Comparison of ENCODE assay signal across 20 mouse cellular contexts in the genomic region with DNA sequence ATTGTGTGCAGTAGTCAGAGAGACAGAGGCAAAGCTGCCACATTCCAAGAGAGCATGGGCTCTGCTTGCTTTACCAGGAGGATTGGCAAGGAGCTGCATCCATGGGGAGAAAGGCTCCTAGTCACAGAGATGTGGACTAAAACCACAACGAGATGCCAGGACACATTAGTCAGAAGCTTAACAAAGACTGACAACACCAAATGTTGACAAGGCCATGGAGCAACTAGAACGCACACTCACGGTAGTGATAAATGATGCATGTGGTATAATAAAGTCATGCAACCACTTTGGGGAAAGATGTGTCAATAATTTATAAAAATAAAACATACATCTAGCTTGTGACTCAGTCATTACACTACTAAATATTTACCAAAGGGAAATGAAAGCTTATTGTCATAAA. TPM values are rescaled to one million over a fixed set of nuclear protein-coding genes. Genes with fewer than 3 reads are reported as not detected.
DNase-seq lines count a peak whose midpoint lies in the region; ATAC-seq and TF ChIP-seq lines count a peak whose summit lies in the region.
"Had no signal": no experiment of that assay in that cellular context is flagged by ENCODE, and none has a peak within 500 bp of the region (broad histone marks: within the 10 kb centered on the region; RNA-seq: fewer than 3 reads in every experiment).

No protein-coding gene starts in this region.

- no peak for TF ChIP-seq CTCF in C2C12 (IDR thresholded peaks at IDR 0.05; ENCODE audit: control insufficient read depth, insufficient read depth, insufficient read length)
- TF ChIP-seq CTCF in stomach, postnatal 0 days (IDR thresholded peaks at IDR 0.05; ENCODE audit: low read depth), result no peak

- H3K4me3 ChIP-seq in C2C12 (ENCODE audit: insufficient read depth, poor library complexity, severe bottlenecking), result no peak overlapping the region
- H3K4me3 ChIP-seq in stomach, postnatal 0 days (ENCODE audit: low read depth, low read length), result no peak overlapping the region
- no peak overlapping the region for H3K4me3 ChIP-seq in neural tube, embryonic 15.5 days (replicated peaks)
- H3K4me3 ChIP-seq: embryonic facial prominence, embryonic 10.5 days; embryonic facial prominence, embryonic 12.5 days; forebrain, embryonic 13.5 days; forebrain, embryonic 15.5 days had no signal

- H3K36me3 ChIP-seq in C2C12 (ENCODE audit: control insufficient read depth, insufficient read depth), result no peaks in the 10 kb centered on the region
- no peaks in the 10 kb centered on the region for H3K36me3 ChIP-seq in stomach, postnatal 0 days (ENCODE audit: control insufficient read depth, insufficient read depth, low read length)
- no peaks in the 10 kb centered on the region for H3K36me3 ChIP-seq in neural tube, embryonic 15.5 days
- H3K36me3 ChIP-seq: embryonic facial prominence, embryonic 10.5 days; embryonic facial prominence, embryonic 12.5 days; forebrain, embryonic 15.5 days had no signal

- 66% methylated on average over 3 of the region's 3 CpGs for WGBS in stomach, postnatal 0 days
- WGBS in neural tube, embryonic 15.5 days, result 89% methylated on average over 3 of the region's 3 CpGs

- H3K27ac ChIP-seq in stomach, postnatal 0 days (replicated peaks), result no peak overlapping the region
- H3K27ac ChIP-seq in neural tube, embryonic 15.5 days (replicated peaks), result no peak overlapping the region
- H3K27ac ChIP-seq: embryonic facial prominence, embryonic 10.5 days; embryonic facial prominence, embryonic 12.5 days; forebrain, embryonic 13.5 days; forebrain, embryonic 15.5 days had no signal

- no peak for ATAC-seq in stomach, postnatal 0 days (ENCODE audit: low FRiP score, low TSS enrichment)
- ATAC-seq in neural tube, embryonic 15.5 days (ENCODE audit: low FRiP score), result no peak
- ATAC-seq: forebrain, embryonic 13.5 days; forebrain, embryonic 15.5 days; forebrain, postnatal 0 days had no signal

- peak overlapping the region; percentile 54 for H3ac ChIP-seq in C2C12 (ENCODE audit: control insufficient read depth, insufficient read length, low read depth)

- DNase-seq in 3134 (ENCODE audit: extremely low read depth, insufficient read length, low spot score) (peak; percentile 39), NIH3T3 (ENCODE audit: low read depth) (peak; percentile 5)
- DNase-seq in stomach, postnatal 0 days (ENCODE audit: low spot score), result no peak
- no peak for DNase-seq in cerebellum, postnatal 36 days
- DNase-seq: adrenal gland, adult 2 months; adrenal gland, postnatal 10 days; adrenal gland, postnatal 25 days; B cell, adult 2 months; cerebellum, adult 11 months; cerebellum, adult 18-20 months; cerebellum, adult 8-10 months; cerebellum, adult 9-11 months; cerebellum, postnatal 14 days; forebrain, postnatal 0 days had no signal

- no peaks in the 10 kb centered on the region for H3K9me3 ChIP-seq in stomach, postnatal 0 days (ENCODE audit: control insufficient read depth, low read length)
- peaks cover 7% of the 10 kb centered on the region; the same call in 1 of the 2 replicates for H3K9me3 ChIP-seq in neural tube, embryonic 15.5 days (replicated peaks)
- H3K9me3 ChIP-seq: embryonic facial prominence, embryonic 10.5 days; embryonic facial prominence, embryonic 12.5 days; forebrain, embryonic 15.5 days had no signal

- H3K9ac ChIP-seq in stomach, postnatal 0 days (ENCODE audit: low read length), result no peak overlapping the region
- H3K9ac ChIP-seq in neural tube, embryonic 15.5 days (replicated peaks), result no peak overlapping the region
- H3K9ac ChIP-seq: embryonic facial prominence, embryonic 12.5 days; forebrain, embryonic 13.5 days; forebrain, embryonic 15.5 days; forebrain, postnatal 0 days had no signal

- no peaks in the 10 kb centered on the region for H3K79me3 ChIP-seq in C2C12 (ENCODE audit: low read depth)

- H3K27me3 ChIP-seq in C2C12 (ENCODE audit: control insufficient read depth, insufficient read depth, insufficient read length), result no peaks in the 10 kb centered on the region
- no peaks in the 10 kb centered on the region for H3K27me3 ChIP-seq in stomach, postnatal 0 days (ENCODE audit: control insufficient read depth, insufficient read depth, low read length)
- H3K27me3 ChIP-seq in neural tube, embryonic 15.5 days (replicated peaks), result no peaks in the 10 kb centered on the region
- H3K27me3 ChIP-seq: embryonic facial prominence, embryonic 12.5 days; forebrain, embryonic 13.5 days; forebrain, embryonic 15.5 days had no signal

- no peak overlapping the region for H3K4me2 ChIP-seq in stomach, postnatal 0 days (replicated peaks; ENCODE audit: low read depth)
- no peak overlapping the region for H3K4me2 ChIP-seq in neural tube, embryonic 15.5 days
- H3K4me2 ChIP-seq: embryonic facial prominence, embryonic 12.5 days; forebrain, embryonic 13.5 days; forebrain, embryonic 15.5 days had no signal

- no peak for TF ChIP-seq EP300 in stomach, postnatal 0 days (optimal IDR thresholded peaks at IDR 0.05)

- no peaks in the 10 kb centered on the region for H3K79me2 ChIP-seq in C2C12 (ENCODE audit: control insufficient read depth, insufficient read depth)

- no peaks in the 10 kb centered on the region for H3K4me1 ChIP-seq in stomach, postnatal 0 days (replicated peaks; ENCODE audit: control insufficient read depth, insufficient read depth)
- H3K4me1 ChIP-seq in neural tube, embryonic 15.5 days, result 0 out of 2 replicates have a peak, but pooled peaks cover under 1% of the 10 kb centered on the region
- H3K4me1 ChIP-seq: embryonic facial prominence, embryonic 12.5 days; forebrain, embryonic 13.5 days; forebrain, embryonic 15.5 days had no signal

TF ChIP-seq in C2C12, 6 proteins besides CTCF, POLR2A, EP300 and RAD21:
- TF ChIP-seq USF1 (IDR thresholded peaks at IDR 0.05; ENCODE audit: low read depth), result no peak
- peak; percentile 20 for TF ChIP-seq MAX (IDR thresholded peaks at IDR 0.05)
- peak; percentile 100 for TF ChIP-seq MYOD1 (IDR thresholded peaks at IDR 0.05; ENCODE audit: control insufficient read depth, insufficient read length, low read depth)
- no peak for TF ChIP-seq MYOG (IDR thresholded peaks at IDR 0.05; ENCODE audit: control insufficient read depth, extremely low read depth, insufficient read length)
- peak; percentile 79 for TF ChIP-seq CEBPB (IDR thresholded peaks at IDR 0.05; ENCODE audit: low read depth)
- TF ChIP-seq FOSL1 (IDR thresholded peaks at IDR 0.05; ENCODE audit: insufficient read depth, low read length, poor library complexity, severe bottlenecking), result peak; percentile 81

RNA-seq across cellular contexts. Expression of a gene that starts 28.1 kb away (rescaled TPM):
- polyA plus RNA-seq in C2C12 (2012; fragmentation: generic; extraction: Trizol), result 0.49 TPM
- 52.5 and 53.3 TPM in 2 replicates for polyA plus RNA-seq in stomach, postnatal 0 days (2015; fragmentation: Nextera tagmentation; extraction: Ambion mirVana)
- 1.1 and 2.6 TPM in 2 replicates for polyA plus RNA-seq in neural tube, embryonic 15.5 days (2015; fragmentation: Nextera tagmentation; extraction: Ambion mirVana)
- polyA plus RNA-seq: adrenal gland, adult 2 months had no signal

Comparison
In these comparisons a context has a peak if more than half of its experiments do, and no peak if none do; other contexts are left out.
1. DNase-seq: peak in 3134 (single experiment) and NIH3T3 (single experiment); none in stomach, postnatal 0 days (single experiment) and cerebellum, postnatal 36 days (0 of 2).
2. RNA of a gene that starts 28.1 kb away (polyA plus RNA-seq): 52.5 to 53.3 TPM in stomach, postnatal 0 days; 1.1 to 2.6 TPM in neural tube, embryonic 15.5 days and 0.49 TPM in C2C12 (single experiment); every median in the first group is over 10 times any median in the second.